Mouse (Mus musculus) brain, embryonic 18.5 days (tissue): ENCODE results near the gene Muc5ac.
"Not testable (repeated sequence)": the region's sequence is repeated elsewhere in the genome, so short reads cannot be mapped to it uniquely, and the experiment has no call there.

Source experiments
- DNase-seq: peaks from one replicate; pipeline ENCODE4 v3.0.0-alpha.2; 2012; ENCODE audit warnings: low read depth, low spot score

Gene Muc5ac

GRCm38 (mm10) chr7:141788677-141789452 lies at the start of gene Muc5ac:
Muc5ac (plus strand) TSS chr7:141788972.
- no peak for DNase-seq

GRCm38 (mm10) chr7:141747451-141748100 lies 41.2 kb upstream of the Muc5ac start:
- no peak for DNase-seq

- DNase-seq: no peak
Observed at GRCm38 (mm10) chr7:141752513-141752912, 36.3 kb upstream of the Muc5ac start.

- peak; percentile 18 for DNase-seq
Observed at GRCm38 (mm10) chr7:141755831-141756230, 32.9 kb upstream of the Muc5ac start.

- DNase-seq: no peak
Observed at GRCm38 (mm10) chr7:141758291-141758690, 30.5 kb upstream of the Muc5ac start.

GRCm38 (mm10) chr7:141770521-141770920 lies 18.3 kb upstream of the Muc5ac start:
- DNase-seq: no peak

- DNase-seq: no peak
Observed at GRCm38 (mm10) chr7:141770988-141771387, 17.8 kb upstream of the Muc5ac start.

- DNase-seq: no peak
Observed at GRCm38 (mm10) chr7:141772058-141772557, 16.7 kb upstream of the Muc5ac start.

GRCm38 (mm10) chr7:141774855-141775254 lies 13.9 kb upstream of the Muc5ac start:
- DNase-seq: no peak

GRCm38 (mm10) chr7:141776199-141776598 lies 12.6 kb upstream of the Muc5ac start:
- DNase-seq: no peak

- DNase-seq: no peak
Observed at GRCm38 (mm10) chr7:141794251-141794650, 5.5 kb downstream of the Muc5ac start.

- no peak for DNase-seq
Observed at GRCm38 (mm10) chr7:141803206-141803605, 14.4 kb downstream of the Muc5ac start.

GRCm38 (mm10) chr7:141805384-141805783 lies 16.6 kb downstream of the Muc5ac start:
- no peak for DNase-seq

GRCm38 (mm10) chr7:141807823-141808222 lies 19.1 kb downstream of the Muc5ac start:
- not testable (repeated sequence) for DNase-seq

- not testable (repeated sequence) for DNase-seq
Observed at GRCm38 (mm10) chr7:141809933-141810332, 21.2 kb downstream of the Muc5ac start.

GRCm38 (mm10) chr7:141813321-141813720 lies 24.5 kb downstream of the Muc5ac start:
- DNase-seq: no peak

GRCm38 (mm10) chr7:141815361-141815760 lies 26.6 kb downstream of the Muc5ac start:
- DNase-seq: no peak

- no peak for DNase-seq
Observed at GRCm38 (mm10) chr7:141817355-141818075, 28.7 kb downstream of the Muc5ac start.

- no peak for DNase-seq
Observed at GRCm38 (mm10) chr7:141818267-141818666, 29.5 kb downstream of the Muc5ac start.

GRCm38 (mm10) chr7:141822582-141823261 lies 34.0 kb downstream of the Muc5ac start:
- DNase-seq: no peak

- no peak for DNase-seq
Observed at GRCm38 (mm10) chr7:141823699-141824098, 34.9 kb downstream of the Muc5ac start.

GRCm38 (mm10) chr7:141824398-141824797 lies 35.6 kb downstream of the Muc5ac start:
- no peak for DNase-seq
